Mouse (Mus musculus): Measurements from ENCODE around the gene Ccl9. TPM values are rescaled to one million over a fixed set of nuclear protein-coding genes. Genes with fewer than 3 reads are reported as not detected.

Gene Ccl9
- polyA plus RNA-seq, 1 experiment from 2014 or later: 9.7 TPM

DNA sequence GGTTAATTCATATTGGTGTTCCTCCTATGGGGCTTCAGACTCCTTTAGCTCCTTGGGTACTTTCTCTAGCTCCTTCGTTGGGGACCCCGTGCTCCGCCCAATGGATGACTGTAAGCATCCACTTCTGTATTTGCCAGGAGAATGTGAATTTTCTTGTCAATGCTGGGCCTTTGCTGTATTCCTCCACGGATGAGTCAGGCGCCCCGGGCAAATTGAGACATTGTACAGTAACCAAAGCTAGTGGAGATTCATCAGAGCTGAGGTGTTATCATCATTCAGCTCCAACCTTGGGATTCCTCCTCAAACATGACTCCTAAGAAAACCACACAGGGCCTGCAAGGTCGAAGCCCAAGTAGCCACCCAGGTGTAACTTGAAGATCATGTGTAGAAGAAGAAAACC lies 19.4 kb upstream of the Ccl9 start:
- H3K4me3 ChIP-seq: no peak overlapping the region
- H3K4me1 ChIP-seq: no peaks in the 10 kb centered on the region
- H3K9me3 ChIP-seq (replicated peaks): no peaks in the 10 kb centered on the region
- no peak overlapping the region for H3K27ac ChIP-seq
- no peak for ATAC-seq
- H3K36me3 ChIP-seq: no peaks in the 10 kb centered on the region
- H3K27me3 ChIP-seq (replicated peaks): no peaks in the 10 kb centered on the region
- WGBS (ENCODE audit: insufficient replicate concordance): 78% methylated on average over 7 of the region's 7 CpGs
- no peak overlapping the region for H3K4me2 ChIP-seq
- H3K9ac ChIP-seq: no peak overlapping the region

DNA sequence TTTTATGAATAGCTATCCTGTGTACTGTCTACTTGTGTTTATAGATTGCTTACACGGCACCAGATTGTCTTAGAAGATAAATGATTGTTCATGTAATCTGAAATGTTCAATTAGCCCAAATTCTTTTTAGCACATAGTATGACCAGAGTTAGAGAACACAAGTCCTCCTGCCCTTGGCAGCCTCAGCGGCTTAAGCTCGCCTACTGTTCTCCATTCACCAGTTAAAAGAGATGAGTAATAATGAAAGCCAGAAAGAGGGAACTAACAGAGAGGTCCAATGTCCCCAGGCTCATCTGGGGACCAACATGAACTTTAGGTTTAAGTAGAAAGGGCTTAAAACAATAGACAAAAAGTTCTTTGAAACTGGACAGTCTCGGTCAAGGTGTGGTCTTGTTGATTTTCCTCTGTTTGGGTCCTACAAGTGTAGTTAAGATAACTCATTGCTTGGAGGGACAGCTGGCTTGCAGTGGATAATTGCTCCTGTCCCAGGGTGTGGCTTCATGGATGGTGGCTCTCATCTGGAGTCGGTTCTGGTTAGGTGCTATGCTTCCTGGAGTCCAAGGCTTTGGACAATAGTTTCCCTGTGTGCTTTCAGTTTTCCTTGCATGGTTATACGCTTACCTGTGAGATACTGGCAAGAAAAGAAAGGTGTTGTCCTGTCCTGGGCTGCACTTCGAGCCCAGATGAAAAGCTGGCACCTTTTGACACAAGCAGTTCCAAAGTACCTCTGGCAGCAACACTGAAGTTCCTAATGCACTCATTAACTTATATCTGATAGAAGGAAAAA lies 17.4 kb upstream of the Ccl9 start:
- H3K36me3 ChIP-seq: no peaks in the 10 kb centered on the region
- no peak overlapping the region for H3K4me2 ChIP-seq
- no peaks in the 10 kb centered on the region for H3K4me1 ChIP-seq
- H3K9ac ChIP-seq: no peak overlapping the region
- no peak overlapping the region for H3K4me3 ChIP-seq
- H3K9me3 ChIP-seq (replicated peaks): no peaks in the 10 kb centered on the region
- no peak overlapping the region for H3K27ac ChIP-seq
- WGBS (ENCODE audit: insufficient replicate concordance): 56% methylated on average over 7 of the region's 7 CpGs
- H3K27me3 ChIP-seq (replicated peaks): no peaks in the 10 kb centered on the region
- no peak for ATAC-seq

DNA sequence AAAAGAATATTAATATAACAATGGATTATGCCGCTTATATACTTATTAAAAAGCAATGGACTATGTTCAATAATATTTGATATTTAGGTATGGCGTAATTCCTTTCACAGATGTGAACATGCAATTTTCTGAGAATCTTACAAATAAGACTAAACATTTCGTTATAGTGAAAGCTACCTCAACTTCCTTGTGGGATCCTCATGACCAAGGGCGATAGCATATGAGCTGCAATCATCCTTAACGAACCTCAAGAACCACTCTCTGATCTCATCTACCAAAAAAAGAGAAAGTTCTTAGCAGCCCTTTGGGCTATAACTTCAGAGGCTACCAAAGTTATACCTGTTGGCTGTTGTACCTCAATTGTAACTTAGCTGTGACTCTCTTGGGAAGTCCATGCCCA lies 15.0 kb upstream of the Ccl9 start:
- Histone ChIP-seq H3K36me3 (no peaks in the 10 kb centered on the region), H3K4me2 (no peak overlapping the region), H3K4me1 (no peaks in the 10 kb centered on the region), H3K27me3 (replicated peaks) (no peaks in the 10 kb centered on the region), H3K27ac (no peak overlapping the region), H3K9me3 (replicated peaks) (no peaks in the 10 kb centered on the region), H3K9ac (no peak overlapping the region), H3K4me3 (no peak overlapping the region)
- 66% methylated on average over 5 of the region's 5 CpGs for WGBS (ENCODE audit: insufficient replicate concordance)
- ATAC-seq: no peak

DNA sequence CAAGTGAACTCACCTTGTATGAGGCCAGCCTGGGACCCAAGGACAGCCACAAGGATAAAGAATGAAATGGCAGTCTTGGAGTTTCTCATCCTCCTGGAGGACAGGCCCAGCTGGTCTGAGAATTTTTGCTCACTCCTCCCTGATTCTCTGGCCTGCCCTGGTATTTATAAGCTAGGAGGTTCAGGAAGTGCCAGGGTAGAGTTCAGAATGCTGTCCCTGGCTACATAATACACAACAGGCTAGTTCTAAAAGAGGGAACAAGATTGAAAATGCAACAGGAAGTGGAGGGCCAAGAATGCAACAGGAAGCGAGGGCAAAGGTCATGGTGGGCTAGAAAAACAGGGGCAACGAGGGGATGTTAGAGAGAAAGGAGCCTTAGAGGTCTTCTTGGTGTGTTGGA lies 14.4 kb upstream of the Ccl9 start, which contains the start of gene Ccl6:
Gene Ccl6, minus strand, starts transcription at position 235 of the 400 bp plus-strand sequence.
- WGBS (ENCODE audit: insufficient replicate concordance): 24% methylated on average over 2 of the region's 2 CpGs
- H3K27ac ChIP-seq: no peak within 1 kb of the TSS
- no peaks in the 10 kb centered on the region for H3K36me3 ChIP-seq
- H3K9me3 ChIP-seq (replicated peaks): no peaks in the 10 kb centered on the region
- no peak within 1 kb of the TSS for H3K4me3 ChIP-seq
- H3K27me3 ChIP-seq (replicated peaks): no peaks in the 10 kb centered on the region
- H3K4me2 ChIP-seq: no peak within 1 kb of the TSS
- ATAC-seq: no peak
- no peak within 1 kb of the TSS for H3K9ac ChIP-seq
- no peaks in the 10 kb centered on the region for H3K4me1 ChIP-seq

DNA sequence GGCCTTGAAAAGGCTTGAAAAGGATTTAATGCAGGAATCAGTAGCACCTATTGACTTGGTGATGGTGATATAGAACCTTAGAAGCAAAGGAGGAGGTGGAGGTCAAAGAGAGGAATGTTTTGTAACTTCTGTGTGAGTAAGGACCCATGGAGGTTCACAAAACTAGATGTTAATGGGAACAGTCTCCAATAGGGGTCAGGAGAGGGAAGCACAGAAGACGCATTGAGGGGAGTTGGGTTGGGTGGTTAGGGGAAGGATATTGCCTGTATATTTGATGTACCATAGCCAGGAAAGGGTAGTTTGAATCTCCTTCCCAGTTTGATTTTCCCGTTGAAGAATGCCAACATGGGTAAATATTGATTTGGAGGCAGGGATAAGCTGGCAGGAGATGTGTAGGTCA lies 5.8 kb upstream of the Ccl9 start:
- H3K27ac ChIP-seq: no peak overlapping the region
- H3K9me3 ChIP-seq (replicated peaks): no peaks in the 10 kb centered on the region
- H3K4me3 ChIP-seq: no peak overlapping the region
- no peaks in the 10 kb centered on the region for H3K4me1 ChIP-seq
- H3K36me3 ChIP-seq: no peaks in the 10 kb centered on the region
- H3K27me3 ChIP-seq (replicated peaks): no peaks in the 10 kb centered on the region
- H3K4me2 ChIP-seq: no peak overlapping the region
- no peak for ATAC-seq
- 49% methylated on average over 2 of the region's 2 CpGs for WGBS (ENCODE audit: insufficient replicate concordance)
- no peak overlapping the region for H3K9ac ChIP-seq

DNA sequence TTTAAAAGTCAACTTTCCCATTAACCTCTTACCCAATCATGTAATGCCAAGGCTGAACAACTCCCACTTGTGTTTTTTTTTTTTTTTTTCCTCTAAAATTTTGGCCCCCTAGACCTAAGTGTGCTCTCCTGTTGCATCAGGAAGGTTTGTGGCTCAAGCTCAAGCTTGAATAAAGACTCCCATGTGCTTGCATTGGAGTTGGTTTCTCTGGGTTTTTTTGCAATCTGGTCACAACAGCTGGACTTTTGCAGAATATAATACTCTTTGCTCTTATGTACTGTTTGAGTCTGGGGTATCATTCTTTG lies 5.0 kb upstream of the Ccl9 start:
- no peak for ATAC-seq
- Histone ChIP-seq H3K36me3 (no peaks in the 10 kb centered on the region), H3K27me3 (replicated peaks) (no peaks in the 10 kb centered on the region), H3K9me3 (replicated peaks) (no peaks in the 10 kb centered on the region), H3K27ac (no peak overlapping the region), H3K4me3 (no peak overlapping the region), H3K4me2 (no peak overlapping the region), H3K9ac (no peak overlapping the region), H3K4me1 (no peaks in the 10 kb centered on the region)

DNA sequence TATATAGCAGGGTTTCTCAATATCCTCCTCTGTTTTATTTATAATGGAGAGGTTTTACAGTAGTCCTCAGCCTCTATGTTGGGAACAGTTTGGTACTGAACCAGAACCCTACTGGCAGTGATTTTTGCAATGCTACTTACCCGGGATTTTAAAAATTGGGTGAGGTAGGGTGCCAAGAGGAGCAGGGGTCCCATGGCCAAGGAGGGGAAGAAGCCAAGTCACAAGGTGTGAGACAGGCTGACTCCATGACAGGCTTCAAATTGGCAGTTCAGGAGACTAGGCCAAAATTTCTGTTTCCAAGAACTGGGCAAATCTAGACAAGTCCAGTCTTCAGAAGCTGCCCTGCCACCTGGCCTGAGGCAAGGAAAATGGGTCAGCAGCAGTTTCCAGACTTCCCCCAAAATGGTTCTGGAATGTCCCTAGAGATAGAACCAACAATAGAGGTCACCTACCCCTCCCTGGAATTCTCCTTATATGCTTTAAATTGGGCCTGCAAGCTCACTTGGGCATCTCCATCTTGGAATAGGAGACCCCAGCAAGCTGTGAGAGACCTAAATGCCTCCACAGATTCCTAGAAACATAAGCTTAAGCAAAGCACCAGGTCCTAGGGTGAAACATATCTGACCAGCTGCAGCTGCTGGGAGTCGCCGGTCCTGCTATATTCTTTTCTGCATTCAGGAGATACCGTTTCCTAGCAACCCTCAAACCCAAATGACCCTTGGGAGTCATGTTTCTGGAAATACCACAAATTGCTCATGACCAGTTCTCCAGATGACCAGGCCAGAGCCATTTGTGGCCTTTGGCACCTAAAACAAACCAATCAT lies 4.4 kb upstream of the Ccl9 start:
- no peak overlapping the region for H3K4me2 ChIP-seq
- no peaks in the 10 kb centered on the region for H3K36me3 ChIP-seq
- no peak overlapping the region for H3K27ac ChIP-seq
- no peak overlapping the region for H3K4me3 ChIP-seq
- WGBS (ENCODE audit: insufficient replicate concordance): 54% methylated on average over 4 of the region's 4 CpGs
- ATAC-seq: no peak
- H3K9me3 ChIP-seq (replicated peaks): no peaks in the 10 kb centered on the region
- H3K27me3 ChIP-seq (replicated peaks): no peaks in the 10 kb centered on the region
- no peaks in the 10 kb centered on the region for H3K4me1 ChIP-seq
- no peak overlapping the region for H3K9ac ChIP-seq

DNA sequence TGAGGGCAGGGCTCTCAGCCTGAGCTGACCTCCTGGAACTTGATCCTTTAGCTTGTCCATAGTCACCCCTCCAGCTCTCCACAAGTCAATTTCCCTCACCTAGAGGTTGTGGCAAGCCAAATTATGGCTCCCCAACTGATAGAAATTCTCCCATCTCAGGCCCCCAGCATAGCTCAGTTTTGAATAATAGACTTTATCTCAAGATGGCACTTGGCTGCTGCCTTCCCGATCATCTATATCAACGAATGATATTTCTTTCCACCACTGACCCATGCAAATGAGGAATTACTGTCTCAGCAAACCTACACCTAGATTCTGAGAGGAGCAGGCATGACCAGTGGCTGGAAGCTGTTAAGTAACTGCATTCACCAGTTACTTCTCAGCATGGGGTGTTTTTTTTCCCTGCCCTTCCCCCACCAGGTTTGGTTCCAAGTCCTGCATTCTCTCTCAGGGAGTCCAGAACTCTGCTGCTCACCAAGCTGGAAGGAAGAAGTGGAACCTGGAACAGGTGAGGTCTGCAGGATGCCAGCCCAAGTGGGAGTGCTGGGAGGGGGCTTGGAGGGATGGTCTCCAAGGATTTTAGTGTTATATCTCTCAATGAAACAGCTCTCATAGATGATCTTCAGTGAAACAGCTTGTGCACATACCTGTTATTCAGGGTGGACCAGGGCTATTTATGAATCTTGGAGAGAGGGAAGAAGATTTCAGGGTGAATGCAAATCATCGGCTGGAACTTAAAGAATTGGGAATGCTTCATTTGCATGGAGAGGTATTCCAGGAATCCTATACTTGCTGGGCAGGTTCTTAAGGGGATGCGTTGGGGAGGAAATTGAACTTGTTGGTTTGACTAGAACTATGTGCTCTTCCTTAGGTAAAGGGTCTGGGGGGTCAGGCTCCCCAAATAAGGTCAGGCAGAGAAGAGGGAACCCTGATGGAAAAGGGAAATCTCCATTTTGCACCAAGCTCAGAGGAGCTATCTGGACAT lies 3.5 kb upstream of the Ccl9 start:
- H3K9me3 ChIP-seq (replicated peaks): no peaks in the 10 kb centered on the region
- H3K4me2 ChIP-seq: no peak overlapping the region
- no peaks in the 10 kb centered on the region for H3K27me3 ChIP-seq (replicated peaks)
- no peaks in the 10 kb centered on the region for H3K36me3 ChIP-seq
- 67% methylated on average over 4 of the region's 4 CpGs for WGBS (ENCODE audit: insufficient replicate concordance)
- H3K4me1 ChIP-seq: no peaks in the 10 kb centered on the region
- H3K4me3 ChIP-seq: no peak overlapping the region
- H3K9ac ChIP-seq: no peak overlapping the region
- no peak for ATAC-seq
- H3K27ac ChIP-seq: no peak overlapping the region

DNA sequence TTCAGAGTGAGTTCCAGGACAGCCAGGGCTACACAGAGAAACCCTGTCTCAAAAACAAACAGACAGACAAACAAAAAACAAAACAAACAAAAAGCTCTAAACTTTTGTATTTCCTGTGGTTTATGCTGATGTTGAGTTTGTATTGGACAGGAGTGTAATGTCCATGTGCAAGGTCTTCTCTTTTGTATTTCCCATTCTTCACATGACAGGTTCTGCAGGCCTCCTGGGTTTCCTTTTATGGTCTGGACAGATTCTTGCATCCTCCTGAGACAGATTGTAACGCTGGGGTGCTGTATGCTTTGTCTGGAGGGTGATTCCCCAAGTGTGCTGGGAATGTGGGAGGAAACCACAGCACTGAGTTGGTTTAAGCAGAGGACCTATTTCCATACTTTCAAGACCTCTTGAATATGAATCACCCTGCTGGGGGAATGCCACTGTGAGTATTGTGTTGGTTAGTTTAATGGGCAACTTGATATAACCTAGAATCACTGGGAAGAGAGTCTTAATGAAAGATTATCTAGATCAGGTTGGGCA lies 2.3 kb upstream of the Ccl9 start:
- WGBS (ENCODE audit: insufficient replicate concordance): 44% methylated on average over 1 of the region's 1 CpGs
- Histone ChIP-seq H3K4me3 (no peak overlapping the region), H3K4me1 (no peaks in the 10 kb centered on the region), H3K27ac (no peak overlapping the region), H3K27me3 (replicated peaks) (no peaks in the 10 kb centered on the region), H3K9ac (no peak overlapping the region), H3K4me2 (no peak overlapping the region), H3K36me3 (no peaks in the 10 kb centered on the region), H3K9me3 (replicated peaks) (no peaks in the 10 kb centered on the region)
- ATAC-seq: no peak

DNA sequence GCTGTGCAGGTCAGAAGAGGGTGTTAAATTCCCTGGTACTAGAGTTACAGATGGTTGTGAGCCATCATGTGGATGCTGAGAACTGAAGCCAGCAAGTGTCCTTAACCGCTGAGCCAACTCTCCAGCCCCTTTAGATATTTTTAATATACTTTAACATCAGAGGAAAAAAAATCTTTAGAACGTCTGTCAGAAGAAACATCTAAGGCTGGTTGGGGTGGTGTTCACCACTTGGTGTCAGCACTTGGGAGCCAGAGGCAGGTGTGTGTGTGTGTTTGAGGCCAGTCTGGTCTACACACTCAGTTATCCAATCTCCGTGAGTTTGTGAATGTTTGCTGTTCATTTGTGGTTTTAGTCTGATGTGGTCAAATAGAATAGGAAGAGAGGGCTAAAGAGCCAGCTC lies 563 bp upstream of the Ccl9 start:
- no peak for ATAC-seq
- Histone ChIP-seq H3K27me3 (replicated peaks) (no peaks in the 10 kb centered on the region), H3K27ac (no peak overlapping the region), H3K9ac (no peak overlapping the region), H3K4me2 (no peak overlapping the region), H3K9me3 (replicated peaks) (no peaks in the 10 kb centered on the region), H3K36me3 (no peaks in the 10 kb centered on the region), H3K4me3 (no peak overlapping the region), H3K4me1 (no peaks in the 10 kb centered on the region)
- 39% methylated on average over 3 of the region's 3 CpGs for WGBS (ENCODE audit: insufficient replicate concordance)

DNA sequence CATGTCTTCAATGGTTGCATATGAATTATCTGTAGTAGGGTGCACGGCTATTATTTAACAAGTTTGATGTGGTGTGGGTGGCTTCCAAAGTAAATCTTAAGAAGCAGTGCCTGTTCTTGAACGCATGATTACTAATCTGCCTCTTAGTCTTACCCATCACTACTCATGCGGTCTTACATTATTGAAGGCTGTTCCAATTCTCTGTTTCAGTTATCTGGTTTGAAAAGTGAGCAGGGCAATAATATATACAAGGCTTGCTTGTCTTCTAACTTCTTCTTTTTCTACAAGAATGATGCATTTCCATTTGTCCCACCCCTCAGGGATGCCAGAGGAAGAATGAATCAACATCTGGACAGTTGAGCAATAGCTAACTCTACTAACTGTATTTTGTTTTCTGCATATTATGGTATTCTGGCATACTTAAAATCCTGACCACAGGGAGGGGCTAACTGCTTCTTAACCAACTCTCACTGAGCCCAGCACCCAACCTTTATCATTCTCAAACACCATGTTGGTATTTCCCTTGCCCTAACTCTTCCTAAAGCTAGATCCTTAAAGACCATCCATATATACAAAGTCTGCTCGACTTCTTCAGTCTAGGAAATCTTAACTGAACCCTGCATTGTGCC lies 1.4 kb downstream of the Ccl9 start:
- 46% methylated on average over 4 of the region's 4 CpGs for WGBS (ENCODE audit: insufficient replicate concordance)
- H3K4me2 ChIP-seq: no peak overlapping the region
- ATAC-seq: no peak
- no peak overlapping the region for H3K27ac ChIP-seq
- H3K9ac ChIP-seq: no peak overlapping the region
- H3K36me3 ChIP-seq: no peaks in the 10 kb centered on the region
- H3K27me3 ChIP-seq (replicated peaks): no peaks in the 10 kb centered on the region
- H3K4me1 ChIP-seq: no peaks in the 10 kb centered on the region
- H3K9me3 ChIP-seq (replicated peaks): no peaks in the 10 kb centered on the region
- no peak overlapping the region for H3K4me3 ChIP-seq
